Mouse (Mus musculus) heart, postnatal 0 days (tissue): ENCODE data around the gene Atp8a1. TPM values are rescaled to one million over a fixed set of nuclear protein-coding genes. Genes with fewer than 3 reads are reported as not detected.

Source experiments
- ATAC-seq: fragments of 200-750 bp; cut with Nextera tagmentation; 2 replicates; pipeline ENCODE4 v1.8.0; 2017; ENCODE audit warnings: low read depth, moderate number of reproducible peaks, moderate library complexity; ENCODE audit not compliant: insufficient read depth
- DNase-seq: peaks from one replicate; pipeline ENCODE4 v3.0.0-alpha.2; 2016; ENCODE audit warnings: low spot score
- H3K27ac ChIP-seq: fragments of 300-500 bp; sonication (generic); 2 replicates; pipeline ENCODE4 v1.5.1; 2014; ENCODE audit warnings: low read depth, mild to moderate bottlenecking
- H3K27me3 ChIP-seq: fragments of 300-500 bp; sonication (generic); 2 replicates; pipeline ENCODE4 v1.6.1; 2014; ENCODE audit warnings: low read length, mixed read lengths; ENCODE audit not compliant: control insufficient read depth, insufficient read depth
- H3K36me3 ChIP-seq: fragments of 300-500 bp; sonication (generic); replicated peaks from 2 replicates; pipeline ENCODE4 v1.6.1; 2014; ENCODE audit warnings: low read length, mixed read lengths; ENCODE audit not compliant: control insufficient read depth, insufficient read depth
- H3K4me1 ChIP-seq: fragments of 300-500 bp; sonication (generic); 2 replicates; pipeline ENCODE4 v1.6.1; 2014; ENCODE audit warnings: antibody characterized with exemption; ENCODE audit not compliant: control insufficient read depth, insufficient read depth
- H3K4me2 ChIP-seq: fragments of 300-500 bp; sonication (generic); 2 replicates; pipeline ENCODE4 v1.6.1; 2014; ENCODE audit warnings: low read depth, mild to moderate bottlenecking, low read length, moderate library complexity
- H3K4me3 ChIP-seq: fragments of 300-500 bp; sonication (generic); 2 replicates; pipeline ENCODE4 v1.5.1; 2014; ENCODE audit warnings: low read depth, low read length
- H3K9ac ChIP-seq: fragments of 300-500 bp; sonication (generic); replicated peaks from 2 replicates; pipeline ENCODE4 v1.6.1; 2014; ENCODE audit warnings: low read depth, low read length, mixed read lengths
- H3K9me3 ChIP-seq: fragments of 300-500 bp; sonication (generic); replicated peaks from 2 replicates; pipeline ENCODE4 v1.6.1; 2016; ENCODE audit warnings: low read length; ENCODE audit not compliant: control insufficient read depth
- CTCF ChIP-seq: IDR thresholded peaks from 2 replicates; pipeline ENCODE4 v1.5.1; 2016; ENCODE audit warnings: antibody characterized with exemption, control low read depth, low read depth
- EP300 ChIP-seq: IDR thresholded peaks from 2 replicates; pipeline ENCODE4 v1.6.1; 2016; ENCODE audit warnings: antibody characterized with exemption, low read depth
- WGBS: fragments of 180-500 bp; shearing (Covaris S2); extraction: QIAGEN DNeasy Blood & Tissue Kit; methylation state at CpG from one replicate; pipeline ENCODE4 v1.1.7; 2014; 5-methylcytosine and 5-hydroxymethylcytosine counted together
- polyA plus RNA-seq: library from polyadenylated mRNA; unstranded; fragments of >200 nt; fragmentation: Nextera tagmentation; extraction: Ambion mirVana; gene quantifications from 2 replicates; pipeline ENCODE4 v1.2.1, GENCODE M21; 2015
- total RNA-seq: library from RNA; depleted of rRNA; stranded (reverse); fragments of >200 nt; gene quantifications from 2 replicates; pipeline ENCODE4 v1.2.3, GENCODE M21; 2014; ENCODE audit warnings: low replicate concordance

Gene Atp8a1
- total and polyA plus RNA-seq, 2 experiments from 2014 or later, result 5.8 to 17.0 TPM

GRCm38 (mm10) chr5:67848511-67849014 lies 1.3 kb upstream of the Atp8a1 start:
- WGBS, result 60% methylated on average over 12 of the region's 12 CpGs
- DNase-seq (no peak), ATAC-seq (no peak)
- no peak overlapping the region for H3K9ac ChIP-seq
- no peaks in the 10 kb centered on the region for H3K36me3 ChIP-seq
- no peak overlapping the region for H3K27ac ChIP-seq
- H3K27me3 ChIP-seq, result no peaks in the 10 kb centered on the region
- no peak overlapping the region for H3K4me3 ChIP-seq
- H3K9me3 ChIP-seq, result no peaks in the 10 kb centered on the region
- no peak for TF ChIP-seq EP300
- no peak for TF ChIP-seq CTCF
- peaks cover 11% of the 10 kb centered on the region; the same call in 1 of the 2 replicates for H3K4me1 ChIP-seq
- H3K4me2 ChIP-seq, result peak overlapping the region; percentile 82

- Histone ChIP-seq H3K27me3 (no peaks in the 10 kb centered on the region), H3K4me1 (peaks cover 11% of the 10 kb centered on the region; the same call in 1 of the 2 replicates), H3K36me3 (no peaks in the 10 kb centered on the region), H3K27ac (peak overlapping the region; percentile 91), H3K4me3 (peak overlapping the region; percentile 98), H3K9me3 (no peaks in the 10 kb centered on the region), H3K9ac (peak overlapping the region; percentile 87), H3K4me2 (peak overlapping the region; percentile 82)
- ATAC-seq (peak; percentile 25), DNase-seq (peak; percentile 41)
- WGBS, result under 1% methylated on average over 39 of the region's 39 CpGs
- TF ChIP-seq EP300 (no peak), CTCF (no peak; the same call in 1 of the 2 replicates)
These were observed 641 bp downstream of the Atp8a1 start for GRCm38 (mm10) chr5:67846361-67847224.

GRCm38 (mm10) chr5:67845190-67845691 lies 2.0 kb downstream of the Atp8a1 start:
- Histone ChIP-seq H3K4me2 (peak overlapping the region; percentile 82), H3K4me3 (peak overlapping the region; percentile 98; the same call in 1 of the 2 replicates), H3K9me3 (no peaks in the 10 kb centered on the region), H3K36me3 (no peaks in the 10 kb centered on the region), H3K4me1 (peaks cover 11% of the 10 kb centered on the region; the same call in 1 of the 2 replicates), H3K9ac (no peak overlapping the region), H3K27ac (no peak overlapping the region), H3K27me3 (no peaks in the 10 kb centered on the region)
- ATAC-seq (no peak), DNase-seq (no peak)
- WGBS, result 20% methylated on average over 8 of the region's 8 CpGs
- no peak for TF ChIP-seq CTCF
- TF ChIP-seq EP300, result no peak

- Histone ChIP-seq H3K27me3 (no peaks in the 10 kb centered on the region), H3K36me3 (no peaks in the 10 kb centered on the region)
- DNase-seq, result no peak
These were observed 3.2 kb downstream of the Atp8a1 start for GRCm38 (mm10) chr5:67844070-67844469.

GRCm38 (mm10) chr5:67842306-67842705 lies 4.9 kb downstream of the Atp8a1 start:
- Histone ChIP-seq H3K9me3 (no peaks in the 10 kb centered on the region), H3K36me3 (no peaks in the 10 kb centered on the region), H3K27me3 (no peaks in the 10 kb centered on the region), H3K9ac (no peak overlapping the region), H3K4me1 (peaks cover 7% of the 10 kb centered on the region; the same call in 1 of the 2 replicates), H3K4me2 (no peak overlapping the region), H3K27ac (no peak overlapping the region), H3K4me3 (no peak overlapping the region)
- WGBS, result 66% methylated on average over 6 of the region's 6 CpGs
- ATAC-seq (no peak), DNase-seq (no peak)
- TF ChIP-seq EP300 (no peak), CTCF (no peak; the same call in 1 of the 2 replicates)

More at GRCm38 (mm10) chr5:67844070-67844469, 3.2 kb downstream of the Atp8a1 start:
- H3K4me3 ChIP-seq, result no peak overlapping the region
- H3K4me2 ChIP-seq, result no peak overlapping the region
- 53% methylated on average over 4 of the region's 4 CpGs for WGBS
- no peak for TF ChIP-seq EP300
- no peak for TF ChIP-seq CTCF
- no peak overlapping the region for H3K9ac ChIP-seq
- no peak for ATAC-seq
- H3K4me1 ChIP-seq, result peaks cover 11% of the 10 kb centered on the region; the same call in 1 of the 2 replicates
- no peak overlapping the region for H3K27ac ChIP-seq
- no peaks in the 10 kb centered on the region for H3K9me3 ChIP-seq
